Comparison of ENCODE assay signal across 14 mouse cellular contexts in the genomic region with DNA sequence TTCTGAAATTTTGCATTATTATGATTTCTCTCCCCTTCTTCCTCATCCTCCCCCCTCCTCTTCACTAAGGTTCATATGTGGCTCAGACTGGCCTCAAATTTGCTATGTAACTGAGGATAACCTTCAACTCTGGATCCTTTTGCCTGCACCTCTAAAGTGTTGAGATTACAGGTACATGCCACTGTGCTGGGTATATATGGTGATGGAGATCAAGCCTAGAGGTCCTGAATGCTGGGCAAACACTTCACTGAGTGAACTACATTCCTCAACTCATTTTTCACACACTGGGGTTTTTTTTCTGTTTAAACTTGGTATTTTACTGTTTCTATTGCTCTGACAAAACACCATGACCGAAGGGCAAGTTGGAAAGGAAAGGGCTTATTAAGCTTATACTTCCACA. TPM values are rescaled to one million over a fixed set of nuclear protein-coding genes. Genes with fewer than 3 reads are reported as not detected.
"Had no signal": no experiment of that assay in that cellular context is flagged by ENCODE, and none has a peak within 500 bp of the region (broad histone marks: within the 10 kb centered on the region; RNA-seq: fewer than 3 reads in every experiment).

No protein-coding gene starts in this region.

- H3K4me2 ChIP-seq: liver, embryonic 11.5 days; neural tube, embryonic 15.5 days had no signal

- ATAC-seq: intestine, postnatal 0 days had no signal

- H3K9ac ChIP-seq: neural tube, embryonic 15.5 days had no signal

- H3K4me1 ChIP-seq: neural tube, embryonic 15.5 days had no signal

- H3K9me3 ChIP-seq: limb, embryonic 10.5 days; midbrain, embryonic 10.5 days; neural tube, embryonic 15.5 days had no signal

- H3K27ac ChIP-seq: left cerebral cortex, adult 2 months; limb, embryonic 10.5 days; midbrain, embryonic 10.5 days; neural tube, embryonic 15.5 days had no signal

- H3K36me3 ChIP-seq: limb, embryonic 10.5 days; midbrain, embryonic 10.5 days; neural tube, embryonic 15.5 days had no signal

- H3K4me3 ChIP-seq: left cerebral cortex, adult 2 months; limb, embryonic 10.5 days; midbrain, embryonic 10.5 days; myocyte; neural tube, embryonic 15.5 days had no signal

- H3K27me3 ChIP-seq: neural tube, embryonic 15.5 days had no signal

- DNase-seq: midbrain, embryonic 14.5 days; right cerebral cortex, adult 18-20 months; right cerebral cortex, postnatal 25 days; thymus, adult 2 months; thymus, postnatal 25 days had no signal

RNA-seq across cellular contexts. Expression of a gene that starts 52.9 kb away (rescaled TPM):
- polyA plus RNA-seq: intestine, postnatal 0 days; limb, embryonic 10.5 days; liver, embryonic 16.5 days; midbrain, embryonic 10.5 days; midbrain, embryonic 14.5 days; neural tube, embryonic 11.5 days; neural tube, embryonic 15.5 days had no signal
